ENCODE assay signal across 9 mouse cellular contexts in genomic region chr3:57511816-57512586, GRCm38 (mm10).
DNase-seq lines count a peak whose midpoint lies in the region.
"Had no signal": no experiment of that assay in that cellular context is flagged by ENCODE, and none has a peak within 500 bp of the region (broad histone marks: within the 10 kb centered on the region; RNA-seq: fewer than 3 reads in every experiment).

No protein-coding gene starts in this region.

- H3K9me3 ChIP-seq in limb, embryonic 10.5 days (replicated peaks): no peaks in the 10 kb centered on the region
- H3K9me3 ChIP-seq: hindbrain, embryonic 12.5 days had no signal

- no peaks in the 10 kb centered on the region for H3K36me3 ChIP-seq in limb, embryonic 10.5 days
- H3K36me3 ChIP-seq: hindbrain, embryonic 12.5 days had no signal

- H3K27me3 ChIP-seq in limb, embryonic 10.5 days (ENCODE audit: low read depth, poor library complexity, severe bottlenecking): no peaks in the 10 kb centered on the region
- H3K27me3 ChIP-seq: hindbrain, embryonic 12.5 days had no signal

- WGBS in limb, embryonic 10.5 days: 80% methylated on average over 18 of the region's 18 CpGs

- H3K4me1 ChIP-seq in limb, embryonic 10.5 days: peaks cover 12% of the 10 kb centered on the region; the same call in 1 of the 2 replicates
- H3K4me1 ChIP-seq: hindbrain, embryonic 12.5 days had no signal

- intact Hi-C loops in heart, postnatal 25 days (cut with DNase I): no loop called here
- intact Hi-C loops in heart, postnatal 10 days (cut with DNase I): loop anchor here (2.0 to 5.0 kb wide), 2 partner anchors 40 to 63 kb away; partner anchors contain the start of gene Wwtr1

- H3K27ac ChIP-seq in limb, embryonic 10.5 days: no peak overlapping the region
- H3K27ac ChIP-seq: hindbrain, embryonic 12.5 days had no signal

- peak; percentile 71 to 73 for DNase-seq in heart, adult 18-20 months
- DNase-seq in heart, postnatal 25 days (ENCODE audit: low spot score): no peak
- peak; percentile 19 for DNase-seq in right cerebral cortex, adult 18-20 months
- DNase-seq in right cerebral cortex, postnatal 25 days: no peak
- DNase-seq in heart, postnatal 10 days: peak; percentile 36 to 56
- DNase-seq in limb, embryonic 10.5 days (ENCODE audit: low spot score): no peak
- no peak for DNase-seq in cerebellum, adult 9-11 months
- no peak for DNase-seq in embryo, embryonic 10.5 days (ENCODE audit: low spot score)

- no peak overlapping the region for H3K4me3 ChIP-seq in limb, embryonic 10.5 days
- H3K4me3 ChIP-seq: hindbrain, embryonic 12.5 days had no signal

Comparison
In these comparisons a context has a peak if more than half of its experiments do, and no peak if none do; other contexts are left out.
1. DNase-seq: peak in heart, adult 18-20 months (2 of 2), right cerebral cortex, adult 18-20 months (single experiment) and heart, postnatal 10 days (2 of 2); none in heart, postnatal 25 days (single experiment), right cerebral cortex, postnatal 25 days (single experiment), limb, embryonic 10.5 days (single experiment), cerebellum, adult 9-11 months (single experiment) and embryo, embryonic 10.5 days (single experiment).